Mouse (Mus musculus) spleen, postnatal 36 days (tissue): ENCODE data around the gene Mcur1.

Experiments
- DNase-seq, 2 experiments: peaks; one replicate each; pipeline ENCODE4 v3.0.0; 2022; ENCODE audit warnings: low spot score in 2 of 2, mixed read lengths in 1 of 2

Mcur1 gene

DNA sequence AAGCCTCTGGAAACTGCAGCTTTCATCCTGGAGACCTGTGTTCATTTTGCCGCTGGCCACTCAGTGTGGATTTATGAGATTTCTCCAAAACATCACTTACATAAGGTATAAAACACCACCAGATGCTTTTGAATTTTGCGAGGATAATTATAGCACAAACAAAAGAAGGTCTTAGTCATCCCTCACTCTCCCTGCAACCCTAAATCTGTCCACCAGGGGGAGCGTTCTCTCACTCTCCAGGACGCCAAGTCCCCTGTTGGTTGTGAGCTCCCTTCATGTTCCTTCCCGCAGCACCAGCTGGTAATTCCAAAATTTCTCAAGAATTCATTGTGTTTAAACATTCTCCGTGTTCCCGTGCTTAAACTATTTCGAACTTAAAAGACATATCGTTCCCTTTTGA lies 5.4 kb upstream of the Mcur1 start:
- DNase-seq, result peak; percentile 33 to 41

DNA sequence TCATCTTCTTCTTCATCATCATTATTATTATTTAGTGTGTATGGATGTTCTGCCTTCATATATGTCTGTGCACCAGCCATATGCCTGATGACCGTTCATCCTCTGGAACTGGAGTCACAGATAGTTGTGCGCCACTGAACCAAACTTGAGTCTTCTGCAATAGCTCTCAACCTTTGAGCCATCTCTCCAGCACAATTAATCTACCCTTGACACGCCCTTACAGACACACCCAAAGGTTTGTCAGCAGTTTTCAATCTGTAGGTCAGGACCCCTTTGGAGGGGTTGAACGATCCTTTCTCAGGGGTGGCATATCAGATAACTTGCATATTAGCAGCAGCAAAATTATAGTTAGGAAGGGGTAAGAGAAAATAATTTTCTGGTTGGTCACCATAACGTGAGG lies 4.7 kb upstream of the Mcur1 start:
- DNase-seq, result no peak

DNA sequence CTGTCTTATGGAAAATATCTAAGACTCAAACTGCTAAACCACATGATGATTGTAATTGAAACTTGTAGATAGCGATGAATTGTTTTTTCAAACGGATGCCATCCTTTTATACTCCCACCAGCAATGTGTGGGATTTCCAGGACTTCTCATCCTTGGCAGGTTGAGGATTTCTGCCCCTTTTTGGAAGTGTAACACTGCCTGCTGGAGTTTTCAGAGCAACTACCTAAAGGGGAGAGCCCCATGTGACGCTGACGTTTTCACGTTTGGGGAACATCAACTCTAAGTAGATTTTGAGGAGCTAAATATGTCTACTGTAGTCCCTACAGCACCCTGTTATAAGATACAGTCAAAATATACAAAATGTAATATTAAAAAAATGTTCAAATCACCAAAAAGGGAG lies 2.7 kb upstream of the Mcur1 start:
- no peak for DNase-seq

DNA sequence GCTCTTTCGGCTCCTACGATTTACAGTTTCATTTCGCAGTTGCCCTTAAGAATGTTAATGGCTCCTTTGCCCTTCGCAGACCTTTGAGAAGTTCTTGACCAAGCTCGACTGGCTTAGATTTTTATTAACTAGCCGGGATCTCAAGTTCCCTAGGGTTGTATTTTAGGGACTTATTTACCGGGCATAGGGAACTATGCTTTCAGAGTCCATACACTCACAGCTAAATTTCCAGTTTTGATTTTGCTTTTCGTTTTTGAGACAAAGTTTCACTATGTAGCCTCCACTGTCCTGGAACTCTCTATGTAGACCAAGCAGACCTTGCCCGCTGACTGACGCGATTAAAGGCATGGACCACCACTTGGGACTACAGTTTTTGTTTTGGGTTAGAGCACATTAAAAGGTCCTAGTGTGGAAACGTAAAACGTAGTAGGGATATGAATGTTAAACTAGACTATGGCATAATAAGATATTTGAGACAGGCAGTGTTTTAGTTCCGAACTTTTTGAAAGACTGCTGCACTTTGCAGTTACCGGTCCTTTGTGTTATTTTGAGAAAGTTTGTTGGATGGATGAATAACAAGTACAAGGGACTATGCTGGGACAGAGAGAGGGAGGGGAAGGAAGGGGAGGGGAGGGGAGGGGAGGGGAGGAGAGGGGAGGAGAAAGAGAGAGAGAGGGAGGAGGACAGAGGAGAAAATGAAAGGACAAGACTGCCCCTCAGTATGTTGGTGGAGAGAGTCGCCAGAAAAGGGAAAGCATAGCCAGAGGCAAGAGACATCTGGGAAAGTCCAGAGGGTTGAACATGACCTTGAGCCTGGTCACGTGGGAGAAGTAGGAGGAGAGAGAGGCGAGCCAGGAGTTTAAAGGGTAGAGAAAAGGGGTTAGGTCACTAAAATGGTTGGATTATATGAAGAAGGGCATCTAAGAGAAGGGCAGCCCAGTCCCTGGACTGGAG lies 744 bp upstream of the Mcur1 start:
- peak in 1 of 2 experiments; percentile 27 for DNase-seq

DNA sequence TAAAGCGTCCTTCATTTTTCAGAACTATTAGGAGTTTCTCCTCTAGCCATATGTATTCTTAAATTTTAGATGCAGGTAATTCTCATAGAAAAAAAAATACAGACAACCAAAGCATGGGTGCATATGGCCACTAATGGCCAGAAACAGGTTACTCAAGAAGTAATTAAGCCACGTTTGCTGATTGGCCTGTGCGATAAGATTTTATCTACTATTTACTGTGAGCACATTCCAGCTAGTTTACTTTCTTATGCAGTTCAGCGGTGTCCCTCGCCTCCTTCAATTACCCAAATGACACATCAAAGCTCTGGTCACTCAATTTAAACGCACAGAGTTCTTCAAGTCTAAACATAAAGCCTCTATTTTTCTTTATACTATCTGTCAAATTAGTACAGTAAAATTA lies 1.0 kb downstream of the Mcur1 start:
- no peak for DNase-seq

DNA sequence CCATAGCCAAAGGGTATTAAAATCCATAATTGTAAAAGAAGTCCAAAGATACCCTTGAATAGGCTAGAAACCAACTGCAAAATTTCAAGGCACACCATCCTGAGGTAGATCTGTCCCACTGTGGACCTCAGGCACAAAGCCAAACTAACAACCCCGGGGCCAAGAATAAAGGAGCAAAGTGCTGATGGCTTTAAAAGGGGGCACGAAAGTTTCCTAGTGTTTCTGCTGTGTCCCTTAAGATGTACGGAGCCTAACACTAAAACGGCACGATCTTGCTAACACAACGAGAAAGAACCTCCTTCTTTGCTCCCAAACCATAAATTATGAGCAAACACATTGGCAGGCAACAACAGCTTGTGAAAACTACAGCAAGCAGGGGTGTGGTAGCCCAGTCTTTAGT lies 1.6 kb downstream of the Mcur1 start:
- no peak for DNase-seq

DNA sequence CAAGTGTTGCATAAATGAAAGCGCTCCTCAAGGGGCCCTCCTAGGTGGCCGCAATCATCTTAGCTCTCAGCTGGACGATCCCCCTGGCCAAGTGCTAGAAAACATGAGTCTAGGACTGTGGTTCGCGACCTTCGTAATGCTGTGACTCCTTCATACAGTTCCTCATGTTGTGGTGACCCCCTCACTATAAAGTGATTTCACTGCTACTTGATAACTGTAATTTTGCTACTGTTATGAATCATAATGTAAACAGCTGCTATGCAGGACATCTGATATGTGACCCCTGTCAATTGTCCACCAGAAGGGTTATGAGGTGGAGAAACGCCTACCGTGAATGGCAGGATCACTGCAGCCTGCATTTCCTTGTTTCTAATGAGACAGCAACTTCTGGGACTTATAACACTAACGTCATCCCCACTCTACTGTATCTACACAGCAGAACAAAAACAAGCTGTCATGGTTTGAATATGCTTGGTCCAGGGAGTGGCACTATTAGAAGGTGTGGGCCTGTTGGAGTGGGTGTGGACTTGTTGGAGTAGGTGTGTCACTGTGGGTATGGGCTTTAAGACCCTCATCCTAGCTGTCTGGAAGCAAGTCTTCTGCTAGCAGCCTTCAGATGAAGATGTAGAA lies 3.0 kb downstream of the Mcur1 start:
- DNase-seq, result no peak

DNA sequence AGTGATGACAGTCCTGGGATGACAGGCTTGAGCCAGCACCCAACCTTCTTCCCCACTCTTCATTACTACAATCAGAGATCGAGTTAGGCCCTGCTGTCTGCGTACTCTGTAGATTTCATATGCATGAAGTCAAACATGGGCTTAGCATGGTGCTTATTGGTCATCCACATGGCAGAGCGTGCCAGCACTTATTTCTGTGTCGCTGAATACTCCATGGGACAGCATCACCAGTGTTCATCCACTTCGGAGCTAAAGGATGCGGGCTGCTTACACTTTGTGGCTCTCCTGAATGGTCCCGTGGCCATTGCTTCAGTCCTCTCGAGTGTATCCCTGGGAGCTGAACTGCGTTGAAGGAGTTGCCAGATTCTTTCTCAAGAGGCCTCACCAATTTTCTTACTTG lies 4.7 kb downstream of the Mcur1 start:
- DNase-seq, result no peak

DNA sequence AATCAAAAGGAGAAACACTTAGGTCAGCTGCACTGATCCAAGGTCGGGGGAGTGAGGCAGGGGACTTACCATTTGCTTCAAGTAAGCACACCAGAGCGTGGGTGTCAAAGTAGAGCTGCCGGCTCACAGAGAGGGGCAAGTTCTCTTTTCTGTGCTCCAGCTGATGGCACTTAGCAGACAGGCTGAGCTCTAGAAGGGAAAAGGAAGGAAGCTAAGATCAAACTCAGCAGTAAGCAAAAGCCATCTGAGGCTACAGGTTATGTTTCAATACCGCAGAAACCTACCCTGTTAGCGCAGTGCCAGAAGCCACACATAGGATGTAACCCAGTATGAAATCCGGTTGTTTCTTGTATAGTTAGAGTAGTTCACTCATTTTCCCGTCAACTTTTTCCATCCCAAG lies 5.2 kb downstream of the Mcur1 start:
- DNase-seq, result peak; percentile 57 to 61

DNA sequence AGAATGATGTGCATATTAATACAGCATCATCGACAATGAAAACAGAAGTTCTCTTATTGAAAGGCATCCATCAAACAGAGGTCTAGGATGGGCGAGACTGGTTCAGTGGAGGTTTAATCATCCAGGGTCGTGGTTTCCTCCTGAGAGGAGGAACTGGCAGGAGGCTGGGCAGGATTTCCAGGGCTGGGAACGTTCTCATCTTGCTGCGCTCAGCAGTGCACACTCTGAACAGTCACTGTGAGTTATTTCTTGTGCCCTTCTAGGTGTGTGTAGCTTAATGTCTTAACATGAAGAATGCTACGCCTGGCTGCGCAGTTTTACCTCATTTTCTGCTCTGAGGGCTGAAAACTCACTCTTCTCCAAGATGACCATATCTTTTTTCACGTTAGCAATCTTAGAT lies 9.3 kb downstream of the Mcur1 start:
- no peak for DNase-seq

DNA sequence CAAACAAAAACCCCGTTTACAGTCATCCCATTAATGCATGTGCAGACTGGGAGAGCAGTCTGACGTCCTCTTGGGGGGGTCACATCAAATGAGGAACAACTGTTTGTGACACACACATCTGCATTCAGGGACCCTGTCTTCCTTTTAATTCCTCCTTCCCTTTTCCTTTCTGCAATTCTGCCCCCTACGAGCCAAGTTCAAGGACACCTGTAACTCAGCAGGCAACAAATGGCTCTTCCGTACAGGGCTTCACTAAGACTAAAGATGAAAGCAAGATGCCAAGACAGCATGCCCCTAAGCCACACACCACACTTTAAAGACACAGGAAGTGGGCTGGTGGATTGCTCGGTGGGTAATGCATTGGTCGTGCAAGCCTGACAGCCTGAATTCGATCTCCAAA lies 10.1 kb downstream of the Mcur1 start:
- no peak for DNase-seq

DNA sequence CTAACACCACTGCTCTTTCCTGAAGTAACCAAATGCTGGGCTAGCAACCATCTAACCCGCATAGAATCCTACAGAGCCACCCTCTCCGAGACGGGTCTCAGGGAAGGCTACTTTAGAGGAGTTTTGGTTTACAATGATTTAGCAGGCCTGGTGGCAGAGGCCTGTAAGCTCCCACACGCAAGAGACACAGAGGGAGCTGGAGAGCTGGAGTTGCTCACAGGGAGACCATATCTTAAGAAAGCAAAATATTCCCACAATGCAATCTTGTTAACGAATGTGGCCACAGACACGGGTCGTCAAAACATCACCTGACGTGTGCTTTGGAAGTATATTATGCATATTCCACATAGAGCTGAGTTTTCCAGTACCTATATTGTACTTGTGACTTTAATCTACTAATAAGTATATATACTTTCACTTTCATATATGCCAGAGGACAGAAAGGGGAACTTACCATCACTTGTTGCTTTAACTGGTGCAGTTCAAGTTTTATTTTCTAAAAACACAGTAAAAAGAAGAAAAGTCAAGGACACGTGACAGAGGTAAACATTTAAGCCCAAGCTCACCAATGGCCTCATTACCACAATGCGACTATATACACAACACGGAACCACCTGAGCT lies 10.8 kb downstream of the Mcur1 start:
- no peak for DNase-seq

DNA sequence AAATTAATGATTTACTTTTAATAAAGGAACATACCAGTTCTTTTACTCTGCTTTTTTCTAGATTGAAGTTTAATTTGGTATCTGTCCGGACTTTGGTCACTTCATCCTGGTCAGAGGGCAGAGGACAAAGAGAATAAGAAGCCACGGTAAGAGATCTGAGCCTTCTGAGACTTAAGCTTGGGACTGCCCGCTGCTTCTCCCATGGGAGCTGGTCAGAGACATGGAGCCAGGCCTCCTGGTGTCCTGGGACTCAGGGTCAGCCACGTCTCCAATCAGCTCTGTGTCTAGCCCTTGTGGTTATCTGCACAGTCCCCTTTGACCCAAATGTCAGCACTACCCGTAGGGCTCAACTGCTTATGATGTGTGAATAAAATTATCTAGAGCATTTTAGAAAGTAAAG lies 11.4 kb downstream of the Mcur1 start:
- no peak for DNase-seq

DNA sequence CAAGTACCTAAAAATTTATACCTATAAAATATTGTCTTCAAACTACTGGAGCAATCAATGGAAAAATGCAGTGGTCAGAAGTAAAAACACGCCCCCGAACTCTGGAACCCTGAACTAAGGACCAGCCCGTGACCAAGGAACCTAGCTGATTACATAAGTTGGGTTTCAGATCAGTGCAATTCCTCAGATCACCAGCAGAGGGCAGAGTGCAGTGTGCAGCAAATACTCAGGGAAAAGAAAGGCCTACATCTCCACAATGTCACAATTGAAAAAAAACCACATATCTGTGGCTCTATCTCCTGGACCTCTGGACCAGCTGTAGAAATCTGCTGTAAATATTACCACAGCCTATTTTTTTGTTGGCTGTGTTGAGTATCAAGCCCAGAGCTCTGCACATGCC lies 13.1 kb downstream of the Mcur1 start:
- DNase-seq, result peak; percentile 61 to 72

DNA sequence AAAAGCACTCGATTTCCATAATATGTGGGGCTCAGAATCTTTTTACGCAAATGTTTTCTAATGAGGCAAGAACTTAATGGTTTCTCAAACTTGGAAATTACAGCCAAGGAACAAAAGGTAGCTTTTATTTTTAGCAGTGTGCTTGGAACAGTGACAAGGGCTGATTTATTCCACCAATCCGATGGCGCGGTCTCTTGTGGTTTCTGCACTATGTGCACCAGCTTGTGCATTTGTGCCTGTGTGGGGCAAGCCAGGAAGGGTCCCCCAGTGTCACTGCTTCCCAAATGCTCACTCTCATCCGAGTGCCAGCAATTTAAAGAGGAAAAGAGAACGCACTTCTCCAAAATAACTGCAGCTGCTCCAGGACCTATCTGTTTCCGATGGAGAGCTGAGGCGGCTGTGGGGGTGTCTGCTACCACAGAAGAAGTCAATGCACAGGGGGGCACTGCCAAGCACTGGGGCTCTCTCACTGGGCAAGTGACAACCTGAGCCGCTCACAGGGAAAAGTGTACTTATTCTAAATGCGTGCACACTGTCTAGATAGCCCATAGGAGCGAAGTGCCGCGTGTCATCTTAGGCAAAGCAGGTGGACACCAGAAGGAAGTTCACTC lies 19.7 kb downstream of the Mcur1 start:
- no peak for DNase-seq

DNA sequence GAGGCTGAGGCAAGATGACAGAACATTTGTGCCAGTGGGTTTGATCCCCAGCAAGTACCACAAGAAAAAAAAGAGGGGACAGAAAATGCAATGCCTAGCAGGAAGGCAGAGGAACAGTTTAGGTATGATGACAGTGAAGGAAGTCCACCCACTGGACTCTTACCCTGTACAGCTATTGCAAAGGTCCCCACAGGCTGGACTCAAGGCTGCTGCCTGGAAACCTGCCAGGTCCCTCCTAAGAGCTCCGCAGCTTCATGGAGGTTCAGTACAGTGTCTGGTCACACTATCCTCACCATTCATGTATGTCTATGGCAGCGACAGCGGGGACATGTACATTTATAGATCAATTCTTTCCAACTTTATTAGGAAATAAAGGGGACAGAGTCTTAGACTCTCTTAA lies 20.6 kb downstream of the Mcur1 start:
- DNase-seq, result no peak

DNA sequence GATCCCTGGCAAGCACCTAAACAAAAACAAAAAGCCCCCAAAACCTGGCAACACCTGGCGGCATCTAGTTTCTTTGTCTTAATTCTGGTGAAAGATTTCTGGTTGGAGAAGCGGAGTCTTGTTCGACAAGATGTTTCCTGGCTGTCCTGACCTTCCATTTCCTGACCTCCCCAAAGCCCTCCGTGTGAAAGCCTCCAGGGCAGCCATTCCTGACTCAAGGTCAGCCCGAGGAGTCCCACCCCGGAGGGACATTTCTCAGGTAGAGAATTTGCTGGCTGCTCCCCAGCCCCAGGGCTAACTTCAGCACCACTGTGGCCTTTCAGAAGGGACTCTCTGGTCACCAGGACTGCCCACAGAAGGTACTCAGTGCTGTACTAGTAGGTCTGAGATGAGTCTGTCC lies 22.1 kb downstream of the Mcur1 start:
- no peak for DNase-seq

DNA sequence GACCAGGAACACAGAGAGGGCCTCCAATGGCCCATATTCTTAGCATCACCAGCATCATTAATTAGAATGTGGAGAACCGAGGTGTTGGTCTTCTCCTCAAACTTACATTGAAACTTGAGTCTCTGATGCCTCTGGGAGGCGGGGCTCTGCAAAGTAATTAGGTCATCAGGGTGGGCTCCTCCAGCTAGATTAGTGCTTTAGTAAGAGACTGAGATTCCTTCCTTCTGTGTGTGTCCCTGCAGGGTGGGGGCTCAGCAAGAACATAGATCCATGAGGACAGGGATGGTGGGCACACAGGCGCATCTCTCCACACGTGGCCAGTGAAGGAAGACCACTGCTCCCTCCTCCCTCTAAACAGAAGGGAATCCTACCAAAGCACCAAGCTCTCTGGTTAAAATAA lies 26.0 kb downstream of the Mcur1 start:
- no peak for DNase-seq

DNA sequence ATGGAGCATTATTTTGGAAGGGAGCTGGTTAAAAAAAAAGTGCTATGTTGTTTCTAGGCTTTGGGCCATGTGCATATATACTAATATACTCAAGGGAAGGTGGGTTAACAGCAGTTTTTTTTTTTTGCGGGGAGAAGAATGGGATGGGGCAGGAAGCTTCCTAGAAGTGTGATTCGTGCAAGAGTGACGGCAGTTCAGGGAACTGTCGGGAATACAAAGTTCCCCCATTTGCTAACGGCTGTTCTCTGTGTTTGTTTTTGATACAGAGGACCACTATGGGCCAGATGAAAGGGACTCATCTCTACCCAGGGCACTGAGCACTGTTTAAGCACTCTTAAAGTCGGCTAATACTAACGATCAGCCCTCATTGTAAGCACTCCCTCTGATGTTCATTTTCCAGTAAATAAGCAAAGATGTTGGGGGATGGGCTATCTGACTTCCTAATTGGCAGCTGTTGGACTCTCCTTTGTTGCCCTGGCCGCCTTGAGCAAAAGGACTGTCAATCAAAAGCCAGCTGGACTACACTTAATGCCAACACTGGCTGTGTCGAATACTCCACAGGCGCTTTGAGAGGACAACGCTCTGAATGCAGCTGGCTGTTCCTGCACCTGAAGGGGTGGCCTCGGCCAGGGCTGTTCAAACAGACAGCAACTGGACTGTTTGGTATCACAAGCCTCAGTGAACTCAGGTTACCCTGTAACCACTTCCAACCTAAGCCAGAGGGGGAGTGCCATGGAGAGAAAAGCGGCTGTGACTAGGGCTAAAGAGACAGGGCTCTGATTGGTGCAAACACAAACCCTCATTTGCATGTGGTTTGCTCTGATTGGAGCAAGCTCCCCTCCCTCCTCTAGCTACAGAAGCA lies 28.9 kb downstream of the Mcur1 start:
- peak in 1 of 2 experiments; percentile 14 for DNase-seq

DNA sequence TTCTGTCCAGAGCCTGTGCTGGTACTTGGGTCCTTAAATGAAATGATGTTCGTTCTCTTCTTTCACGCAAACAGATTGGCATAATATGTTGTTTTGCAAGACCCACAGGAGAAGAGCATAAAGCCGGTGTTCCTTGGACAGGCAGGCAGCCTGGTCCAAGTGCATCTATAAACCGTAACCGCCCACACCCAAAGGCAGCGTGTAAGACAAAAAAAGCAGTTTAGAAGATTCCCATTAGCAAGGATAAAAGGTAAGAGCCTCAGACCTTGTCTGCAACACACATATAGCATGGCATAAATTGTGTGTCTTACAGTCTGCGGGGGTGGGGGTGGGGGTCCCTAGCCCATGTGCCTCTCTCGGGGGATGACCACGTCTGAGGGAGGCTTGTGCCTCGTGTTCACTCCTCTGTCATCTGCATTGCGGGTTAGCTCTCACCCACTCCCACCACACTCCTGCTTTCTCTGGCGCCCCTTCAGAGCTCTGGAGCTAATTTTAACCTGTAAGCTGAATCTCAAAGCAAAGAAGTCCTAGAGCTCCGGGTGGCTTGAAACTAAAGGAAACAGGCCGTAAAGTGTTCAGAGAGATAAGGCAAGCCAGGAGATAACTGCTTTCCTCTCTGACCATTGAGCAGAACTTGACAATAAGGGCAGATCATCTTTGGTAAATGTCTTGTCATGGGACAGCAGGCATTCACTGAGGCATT lies 29.7 kb downstream of the Mcur1 start:
- DNase-seq, result no peak

DNA sequence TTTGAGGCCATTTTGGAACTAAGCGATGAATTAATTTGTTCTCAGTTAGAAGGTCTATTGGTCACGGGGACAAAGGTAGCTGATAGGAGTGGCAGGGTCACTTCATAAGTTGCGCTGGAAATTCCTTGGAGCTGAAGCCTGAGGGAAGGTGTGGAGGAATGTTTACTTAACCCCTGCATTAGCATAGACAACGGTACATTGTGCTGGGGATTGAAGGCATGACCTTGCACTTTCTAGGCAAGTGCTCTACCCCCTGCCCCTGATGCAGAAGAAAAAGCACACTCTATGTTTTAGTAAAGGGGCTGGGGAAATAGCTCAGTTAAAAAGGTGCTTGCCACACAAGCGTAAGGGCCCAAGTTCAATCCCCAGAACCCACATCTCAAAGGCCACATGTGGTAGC lies 33.7 kb downstream of the Mcur1 start:
- no peak for DNase-seq
